Mouse (Mus musculus): Measurements from ENCODE around the gene Hira. TPM values are rescaled to one million over a fixed set of nuclear protein-coding genes. Genes with fewer than 3 reads are reported as not detected.
"Not testable (repeated sequence)": the region's sequence is repeated elsewhere in the genome, so short reads cannot be mapped to it uniquely, and the experiment has no call there.

Gene Hira
- polyA plus RNA-seq, 1 experiment from 2014 or later: 22.7 TPM

DNA sequence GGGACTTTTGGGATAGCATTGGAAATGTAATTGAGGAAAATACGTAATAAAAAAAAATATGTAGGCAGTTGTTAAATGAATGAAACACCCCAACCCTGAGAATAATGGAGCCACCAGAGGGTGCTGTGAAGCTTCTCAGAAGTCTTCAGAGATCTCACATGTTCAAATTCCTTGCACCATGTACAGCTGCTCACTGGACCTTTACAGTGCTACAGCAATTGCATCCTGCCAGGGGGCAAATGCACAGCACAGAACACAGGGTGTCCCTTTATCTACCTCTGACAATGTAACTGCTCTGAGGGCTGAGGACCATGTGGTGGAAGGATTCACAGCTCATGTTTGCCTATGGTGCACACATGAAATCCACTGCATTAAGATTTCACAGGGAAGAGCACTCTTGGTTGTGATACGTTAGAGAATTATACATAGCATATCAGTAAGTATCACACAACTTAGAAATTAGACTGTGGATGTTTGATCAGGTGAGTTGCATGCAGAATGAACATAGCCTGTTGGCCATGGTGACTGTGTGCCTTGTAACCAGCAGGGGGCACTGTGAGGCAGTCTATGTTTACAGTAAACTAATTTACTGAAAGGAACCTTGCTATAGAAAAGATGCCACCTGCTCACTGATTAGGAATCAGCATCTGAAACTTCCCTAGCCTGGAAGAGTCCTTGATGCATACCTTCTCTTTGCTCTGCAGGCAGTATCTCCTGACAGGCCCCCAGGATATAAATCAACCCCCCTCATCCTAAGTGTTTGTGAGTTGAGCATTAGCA, 126.0 kb downstream of the Hira start:
- not testable (repeated sequence) for H3K36me3 ChIP-seq (replicated peaks); H3K4me2 ChIP-seq; ATAC-seq (replicated peaks); H3K4me1 ChIP-seq; H3K27ac ChIP-seq; H3K27me3 ChIP-seq (replicated peaks); H3K4me3 ChIP-seq; H3K9me3 ChIP-seq; H3K9ac ChIP-seq
- WGBS: 36% methylated on average over 2 of the region's 2 CpGs

DNA sequence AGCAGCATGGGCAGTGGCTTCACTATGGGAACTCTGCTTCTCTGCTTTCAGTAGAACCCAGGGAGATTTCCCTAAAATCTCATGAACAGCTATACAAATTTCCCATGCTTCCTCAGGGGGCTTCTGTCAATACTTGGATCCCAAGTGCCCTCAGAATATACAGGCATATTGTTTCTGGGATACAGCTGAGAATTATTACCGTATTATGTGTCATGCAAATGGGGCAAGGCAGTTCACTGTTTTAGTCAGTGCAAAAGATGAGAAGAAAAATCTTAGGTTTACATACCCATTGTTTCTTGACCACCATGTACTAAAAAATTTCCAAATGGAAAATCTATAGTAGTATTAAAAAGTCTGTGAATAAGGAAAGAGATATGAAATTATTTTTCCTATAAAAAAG, 126.9 kb downstream of the Hira start:
- Histone ChIP-seq H3K4me1 (no peaks in the 10 kb centered on the region), H3K27me3 (replicated peaks) (no peaks in the 10 kb centered on the region), H3K4me2 (no peak overlapping the region), H3K36me3 (replicated peaks) (no peaks in the 10 kb centered on the region), H3K9ac (no peak overlapping the region), H3K9me3 (no peaks in the 10 kb centered on the region), H3K4me3 (no peak overlapping the region), H3K27ac (no peak overlapping the region)
- WGBS: 94% methylated on average over 1 of the region's 1 CpGs
- no peak for ATAC-seq (replicated peaks)

DNA sequence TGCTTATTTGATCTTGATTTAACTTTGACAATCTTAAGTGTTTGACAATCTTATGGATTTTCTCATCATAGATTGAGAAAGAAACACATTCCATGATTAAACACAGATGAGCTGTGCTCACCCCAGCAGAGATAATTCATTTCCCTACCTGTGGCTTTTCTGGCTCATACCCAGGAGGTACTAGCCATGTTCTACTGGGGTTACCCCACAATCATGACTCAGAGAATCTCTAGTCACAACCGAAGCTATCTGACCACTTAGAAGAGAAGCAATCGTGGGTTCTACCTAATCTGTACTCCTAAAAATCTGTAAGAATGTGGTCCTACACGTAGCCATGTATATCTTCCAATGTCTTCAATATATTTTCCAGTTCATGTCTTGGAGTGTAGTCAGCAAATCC, 128.5 kb downstream of the Hira start:
- no peak overlapping the region for H3K9ac ChIP-seq
- no peaks in the 10 kb centered on the region for H3K36me3 ChIP-seq (replicated peaks)
- 76% methylated on average over 3 of the region's 3 CpGs for WGBS
- no peak overlapping the region for H3K4me3 ChIP-seq
- no peak for ATAC-seq (replicated peaks)
- no peaks in the 10 kb centered on the region for H3K27me3 ChIP-seq (replicated peaks)
- no peak overlapping the region for H3K27ac ChIP-seq
- H3K4me2 ChIP-seq: no peak overlapping the region
- no peaks in the 10 kb centered on the region for H3K9me3 ChIP-seq
- H3K4me1 ChIP-seq: no peaks in the 10 kb centered on the region

DNA sequence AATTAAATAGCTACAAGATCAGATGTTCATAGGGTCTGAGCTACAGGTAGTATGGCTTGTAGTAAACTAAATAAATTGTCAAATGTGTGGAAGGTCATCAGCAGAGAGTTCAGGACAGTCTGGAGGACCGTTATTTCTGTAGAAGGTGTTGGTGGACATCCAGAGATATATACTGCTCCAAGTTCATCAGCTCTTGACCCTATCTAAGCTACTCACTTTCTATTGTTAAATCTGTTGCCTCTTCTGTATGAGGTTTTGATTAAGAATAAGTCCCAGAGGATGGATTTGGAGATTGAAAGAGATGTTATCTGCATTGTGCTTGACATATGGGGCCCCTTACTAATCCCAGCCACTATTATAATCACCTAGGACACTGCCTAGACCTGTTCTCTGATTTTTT, 129.9 kb downstream of the Hira start:
- no peak overlapping the region for H3K27ac ChIP-seq
- no peaks in the 10 kb centered on the region for H3K4me1 ChIP-seq
- H3K4me3 ChIP-seq: no peak overlapping the region
- no peak overlapping the region for H3K4me2 ChIP-seq
- no peaks in the 10 kb centered on the region for H3K9me3 ChIP-seq
- H3K36me3 ChIP-seq (replicated peaks): no peaks in the 10 kb centered on the region
- no peaks in the 10 kb centered on the region for H3K27me3 ChIP-seq (replicated peaks)
- 72% methylated on average over 1 of the region's 1 CpGs for WGBS
- H3K9ac ChIP-seq: no peak overlapping the region
- no peak for ATAC-seq (replicated peaks)

DNA sequence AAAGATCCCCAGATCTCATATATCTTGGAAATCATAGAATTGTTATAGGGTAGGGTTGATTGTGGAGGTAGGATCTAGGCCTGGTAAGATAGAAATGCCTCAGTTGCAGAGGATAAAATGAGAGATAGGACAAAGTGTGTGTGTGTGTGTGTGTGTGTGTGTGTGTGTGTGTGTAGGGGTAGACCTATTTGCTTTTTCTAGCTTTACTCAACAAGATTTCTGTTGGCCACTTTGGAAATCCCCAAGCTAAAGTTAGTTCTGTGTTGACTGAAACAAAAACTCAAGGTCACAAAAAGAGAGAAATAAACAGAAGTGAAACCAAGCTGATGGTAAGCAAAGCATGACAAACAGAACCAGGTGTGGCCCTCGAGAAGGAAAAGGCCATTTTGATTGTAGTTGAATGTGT, 130.4 kb downstream of the Hira start:
- H3K4me2 ChIP-seq; H3K4me3 ChIP-seq; H3K27me3 ChIP-seq (replicated peaks); ATAC-seq (replicated peaks); H3K9ac ChIP-seq; H3K27ac ChIP-seq; H3K36me3 ChIP-seq (replicated peaks); H3K4me1 ChIP-seq; H3K9me3 ChIP-seq: not testable (repeated sequence)
- 56% methylated on average over 1 of the region's 1 CpGs for WGBS

DNA sequence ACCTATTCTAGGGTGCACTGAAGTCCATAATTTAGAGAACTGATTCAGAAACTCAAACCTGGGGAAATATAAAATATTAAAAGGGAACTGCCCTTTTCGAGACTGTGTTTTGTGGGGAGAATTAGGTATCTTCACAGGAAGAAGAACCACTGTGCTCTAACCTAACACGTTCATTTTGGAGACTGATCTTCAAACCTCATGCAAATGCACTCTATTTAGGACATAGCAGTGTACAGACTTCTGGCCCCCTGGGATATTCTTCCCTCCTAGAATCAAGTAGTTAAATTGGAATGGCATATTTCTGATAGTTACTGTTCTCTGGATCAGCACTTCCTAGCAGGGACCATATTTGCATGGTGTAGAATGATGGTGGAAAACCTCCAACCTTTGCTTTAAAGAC, 133.9 kb downstream of the Hira start:
- Histone ChIP-seq H3K9me3 (no peaks in the 10 kb centered on the region), H3K27me3 (replicated peaks) (no peaks in the 10 kb centered on the region), H3K4me1 (no peaks in the 10 kb centered on the region), H3K4me3 (no peak overlapping the region), H3K4me2 (no peak overlapping the region), H3K27ac (no peak overlapping the region), H3K9ac (no peak overlapping the region), H3K36me3 (replicated peaks) (no peaks in the 10 kb centered on the region)
- WGBS: 73% methylated on average over 2 of the region's 2 CpGs
- no peak for ATAC-seq (replicated peaks)

DNA sequence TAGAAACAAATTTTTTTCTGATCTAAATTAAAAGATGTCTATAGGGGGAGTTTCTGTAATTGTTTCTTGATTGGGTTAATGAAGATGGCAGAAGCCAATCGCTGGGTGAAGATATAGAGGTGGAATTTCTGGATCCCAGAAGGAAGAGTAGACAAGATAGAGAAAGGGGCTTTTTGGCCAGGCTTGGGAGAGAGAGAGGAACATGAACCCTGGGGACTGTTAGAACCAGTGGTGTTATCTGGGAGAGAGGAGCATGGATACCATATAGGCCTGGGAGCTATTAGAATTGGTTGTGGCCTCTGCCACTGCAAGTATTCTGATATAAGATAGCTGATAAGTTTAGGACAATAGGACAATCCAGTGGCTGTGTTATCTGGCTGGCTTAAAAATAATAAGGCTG, 136.7 kb downstream of the Hira start:
- Histone ChIP-seq H3K27ac (no peak overlapping the region), H3K27me3 (replicated peaks) (no peaks in the 10 kb centered on the region), H3K9ac (no peak overlapping the region), H3K4me2 (no peak overlapping the region), H3K36me3 (replicated peaks) (no peaks in the 10 kb centered on the region), H3K9me3 (no peaks in the 10 kb centered on the region), H3K4me1 (no peaks in the 10 kb centered on the region), H3K4me3 (no peak overlapping the region)
- WGBS: 84% methylated on average over 1 of the region's 1 CpGs
- no peak for ATAC-seq (replicated peaks)

DNA sequence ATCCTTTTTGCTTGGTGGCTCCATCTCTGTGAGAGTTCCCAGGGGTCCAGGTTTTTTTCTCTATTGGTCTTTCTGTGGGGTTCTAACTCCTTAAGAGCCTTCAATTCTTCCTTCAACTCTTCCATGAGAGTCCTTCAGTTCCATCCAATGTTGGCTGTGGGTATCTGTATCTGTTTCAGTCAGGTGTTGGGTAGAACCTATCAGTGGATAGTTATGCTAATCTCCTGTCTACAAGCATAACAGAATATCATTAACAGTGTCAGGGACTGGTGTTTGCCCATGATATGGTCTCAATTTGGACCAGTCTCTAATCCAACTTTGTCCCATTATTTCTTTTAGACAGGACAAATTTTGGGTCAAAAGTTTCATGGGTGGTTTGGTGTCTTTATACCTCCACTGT, 137.8 kb downstream of the Hira start:
- Histone ChIP-seq H3K4me2 (no peak overlapping the region), H3K36me3 (replicated peaks) (no peaks in the 10 kb centered on the region), H3K27me3 (replicated peaks) (no peaks in the 10 kb centered on the region), H3K27ac (no peak overlapping the region), H3K4me1 (no peaks in the 10 kb centered on the region), H3K9me3 (no peaks in the 10 kb centered on the region), H3K9ac (no peak overlapping the region), H3K4me3 (no peak overlapping the region)
- no peak for ATAC-seq (replicated peaks)

Other genes starting within 250 kb of the Hira start
- 223 and 229 TPM in 2 replicates for gene Sept5, start 247.1 kb upstream of the Hira start, polyA plus RNA-seq (2015; fragmentation: Nextera tagmentation; extraction: Ambion mirVana)
- 107 and 132 TPM in 2 replicates for gene Cldn5, start 100.2 kb upstream of the Hira start, polyA plus RNA-seq (2015; fragmentation: Nextera tagmentation; extraction: Ambion mirVana)
- 107 and 122 TPM in 2 replicates for gene Ufd1, start 65.3 kb upstream of the Hira start, polyA plus RNA-seq (2015; fragmentation: Nextera tagmentation; extraction: Ambion mirVana)
- 6.9 and 8.5 TPM in 2 replicates for gene Cdc45, start 65.0 kb upstream of the Hira start, polyA plus RNA-seq (2015; fragmentation: Nextera tagmentation; extraction: Ambion mirVana)
- 48.2 and 50.5 TPM in 2 replicates for gene 2510002D24Rik, start 40.5 kb upstream of the Hira start, polyA plus RNA-seq (2015; fragmentation: Nextera tagmentation; extraction: Ambion mirVana)
- gene Gm28539, start 40.5 kb upstream of the Hira start, polyA plus RNA-seq (2015; fragmentation: Nextera tagmentation; extraction: Ambion mirVana): 0.17 and 0.28 TPM in 2 replicates
- gene Mrpl40, start 175 bp upstream of the Hira start, polyA plus RNA-seq (2015; fragmentation: Nextera tagmentation; extraction: Ambion mirVana): 73.1 and 74.2 TPM in 2 replicates

All from midbrain, embryonic 15.5 days (tissue).